Mouse (Mus musculus): ENCODE measurements around the gene Adgra1. TPM values are rescaled to one million over a fixed set of nuclear protein-coding genes. Genes with fewer than 3 reads are reported as not detected.

Adgra1 gene
- polyA plus RNA-seq, 1 experiment from 2014 or later = 2.5 TPM

GRCm38 (mm10) chr7:139910204-139910835, 76.3 kb downstream of the Adgra1 start:
- Histone ChIP-seq H3K36me3 (no peaks in the 10 kb centered on the region), H3K27ac (no peak overlapping the region), H3K9me3 (replicated peaks) (no peaks in the 10 kb centered on the region), H3K27me3 (peaks cover 33% of the 10 kb centered on the region), H3K4me3 (replicated peaks) (no peak overlapping the region), H3K4me1 (peaks cover 31% of the 10 kb centered on the region), H3K9ac (no peak overlapping the region), H3K4me2 (no peak overlapping the region)
- whole genome bisulfite sequencing = 46% methylated on average over 11 of the region's 11 CpGs
- ATAC-seq (replicated peaks; ENCODE audit: low FRiP score) = no peak

GRCm38 (mm10) chr7:139914141-139915047, 80.4 kb downstream of the Adgra1 start:
- ATAC-seq (replicated peaks; ENCODE audit: low FRiP score) = peak; percentile 72
- no peak overlapping the region for H3K9ac ChIP-seq
- WGBS = 11% methylated on average over 29 of the region's 29 CpGs

GRCm38 (mm10) chr7:139915646-139916257, 81.8 kb downstream of the Adgra1 start:
- H3K4me2 ChIP-seq = peak overlapping the region; percentile 47
- H3K9me3 ChIP-seq (replicated peaks) = no peaks in the 10 kb centered on the region
- H3K4me1 ChIP-seq = peaks cover 27% of the 10 kb centered on the region
- WGBS = 6% methylated on average over 14 of the region's 14 CpGs
- peaks cover 38% of the 10 kb centered on the region for H3K27me3 ChIP-seq
- H3K4me3 ChIP-seq (replicated peaks) = no peak overlapping the region
- no peak overlapping the region for H3K27ac ChIP-seq
- no peaks in the 10 kb centered on the region for H3K36me3 ChIP-seq
- H3K9ac ChIP-seq = no peak overlapping the region
- no peak for ATAC-seq (replicated peaks; ENCODE audit: low FRiP score)

More at GRCm38 (mm10) chr7:139914141-139915047, 80.4 kb downstream of the Adgra1 start:
- Histone ChIP-seq H3K36me3 (no peaks in the 10 kb centered on the region), H3K9me3 (replicated peaks) (no peaks in the 10 kb centered on the region), H3K4me2 (peak overlapping the region; percentile 66), H3K4me1 (peaks cover 36% of the 10 kb centered on the region), H3K4me3 (replicated peaks) (peak overlapping the region; percentile 45), H3K27ac (no peak overlapping the region), H3K27me3 (peaks cover 36% of the 10 kb centered on the region)

- H3K27me3 ChIP-seq = peaks cover 38% of the 10 kb centered on the region
- H3K4me3 ChIP-seq (replicated peaks) = no peak overlapping the region
- no peak overlapping the region for H3K4me2 ChIP-seq
- no peak for ATAC-seq (replicated peaks; ENCODE audit: low FRiP score)
- H3K4me1 ChIP-seq = peaks cover 24% of the 10 kb centered on the region
- H3K9ac ChIP-seq = no peak overlapping the region
- 0% methylated on average over 1 of the region's 1 CpGs for WGBS
- H3K9me3 ChIP-seq (replicated peaks) = no peaks in the 10 kb centered on the region
- no peak overlapping the region for H3K27ac ChIP-seq
- H3K36me3 ChIP-seq = no peaks in the 10 kb centered on the region
Observed at GRCm38 (mm10) chr7:139916345-139916744, 82.4 kb downstream of the Adgra1 start.

- WGBS = 54% methylated on average over 4 of the region's 4 CpGs
- peaks cover 32% of the 10 kb centered on the region for H3K27me3 ChIP-seq
- H3K36me3 ChIP-seq = no peaks in the 10 kb centered on the region
- H3K9ac ChIP-seq = no peak overlapping the region
- H3K4me1 ChIP-seq = peaks cover 24% of the 10 kb centered on the region
- no peak overlapping the region for H3K4me3 ChIP-seq (replicated peaks)
- no peaks in the 10 kb centered on the region for H3K9me3 ChIP-seq (replicated peaks)
- no peak for ATAC-seq (replicated peaks; ENCODE audit: low FRiP score)
- H3K4me2 ChIP-seq = no peak overlapping the region
- no peak overlapping the region for H3K27ac ChIP-seq
Observed at GRCm38 (mm10) chr7:139918262-139918661, 84.3 kb downstream of the Adgra1 start.

Other genes starting within 250 kb of the Adgra1 start
- gene Cfap46, start 150.4 kb upstream of the Adgra1 start, polyA plus RNA-seq (2015; fragmentation: Nextera tagmentation; extraction: Ambion mirVana) = 0.19 and 0.21 TPM in 2 replicates
- gene Kndc1, start 60.5 kb downstream of the Adgra1 start, polyA plus RNA-seq (2015; fragmentation: Nextera tagmentation; extraction: Ambion mirVana) = 0.19 and 0.26 TPM in 2 replicates
- gene Utf1, start 109.6 kb downstream of the Adgra1 start, polyA plus RNA-seq (2015; fragmentation: Nextera tagmentation; extraction: Ambion mirVana) = 0.31 TPM in 1 of 2 replicates, not detected in the other
- 0.49 and 0.91 TPM in 2 replicates for gene 6430531B16Rik, start 144.6 kb downstream of the Adgra1 start, polyA plus RNA-seq (2015; fragmentation: Nextera tagmentation; extraction: Ambion mirVana)
- gene Adam8, start 158.4 kb downstream of the Adgra1 start, polyA plus RNA-seq (2015; fragmentation: Nextera tagmentation; extraction: Ambion mirVana) = 1.4 and 2.1 TPM in 2 replicates
- gene Zfp511, start 202.2 kb downstream of the Adgra1 start, polyA plus RNA-seq (2015; fragmentation: Nextera tagmentation; extraction: Ambion mirVana) = 38.3 and 40.4 TPM in 2 replicates
- gene Tubgcp2, start 202.5 kb downstream of the Adgra1 start, polyA plus RNA-seq (2015; fragmentation: Nextera tagmentation; extraction: Ambion mirVana) = 52.6 and 58.0 TPM in 2 replicates
- not detected in 2 replicates for gene Msx3, start 214.9 kb downstream of the Adgra1 start, polyA plus RNA-seq (2015; fragmentation: Nextera tagmentation; extraction: Ambion mirVana)
- 1.4 and 2.1 TPM in 2 replicates for gene Caly, start 248.4 kb downstream of the Adgra1 start, polyA plus RNA-seq (2015; fragmentation: Nextera tagmentation; extraction: Ambion mirVana)